Mouse (Mus musculus) midbrain, embryonic 13.5 days (tissue): ENCODE measurements around the gene Pfdn4. TPM values are rescaled to one million over a fixed set of nuclear protein-coding genes. Genes with fewer than 3 reads are reported as not detected.
"Not testable (repeated sequence)": the region's sequence is repeated elsewhere in the genome, so short reads cannot be mapped to it uniquely, and the experiment has no call there.

Experiments
- ATAC-seq: fragments of 200-750 bp; cut with Nextera tagmentation; 2 replicates; pipeline ENCODE4 v1.8.0; 2017; ENCODE audit warnings: mild to moderate bottlenecking, moderate TSS enrichment, moderate library complexity
- H3K27ac ChIP-seq: fragments of 300-500 bp; sonication (generic); 2 replicates; pipeline ENCODE4 v1.5.1; 2015; ENCODE audit warnings: inconsistent platforms, mild to moderate bottlenecking, moderate library complexity
- H3K27me3 ChIP-seq: fragments of 300-500 bp; sonication (generic); 2 replicates; pipeline ENCODE4 v1.6.1; 2015; ENCODE audit warnings: mild to moderate bottlenecking, inconsistent platforms
- H3K36me3 ChIP-seq: fragments of 300-500 bp; sonication (generic); 2 replicates; pipeline ENCODE4 v1.6.1; 2015; ENCODE audit warnings: mild to moderate bottlenecking, inconsistent platforms
- H3K4me1 ChIP-seq: fragments of 300-500 bp; sonication (generic); replicated peaks from 2 replicates; pipeline ENCODE4 v1.6.1; 2015; ENCODE audit warnings: inconsistent platforms
- H3K4me2 ChIP-seq: fragments of 300-500 bp; sonication (generic); replicated peaks from 2 replicates; pipeline ENCODE4 v1.6.1; 2015; ENCODE audit warnings: moderate library complexity, mild to moderate bottlenecking, inconsistent platforms
- H3K4me3 ChIP-seq: fragments of 300-500 bp; sonication (generic); replicated peaks from 2 replicates; pipeline ENCODE4 v1.5.1; 2015; ENCODE audit warnings: mild to moderate bottlenecking, inconsistent platforms
- H3K9ac ChIP-seq: fragments of 300-500 bp; sonication (generic); replicated peaks from 2 replicates; pipeline ENCODE4 v1.6.1; 2015; ENCODE audit warnings: mild to moderate bottlenecking, inconsistent platforms
- H3K9me3 ChIP-seq: fragments of 300-500 bp; sonication (generic); 2 replicates; pipeline ENCODE4 v1.6.1; 2016; ENCODE audit warnings: mild to moderate bottlenecking, inconsistent platforms
- WGBS: fragments of 180-500 bp; shearing (Covaris S2); methylation state at CpG from one replicate; pipeline ENCODE4 v1.1.7; 2015; 5-methylcytosine and 5-hydroxymethylcytosine counted together
- polyA plus RNA-seq: library from polyadenylated mRNA; unstranded; fragments of >200 nt; fragmentation: Nextera tagmentation; extraction: Ambion mirVana; gene quantifications from 2 replicates; pipeline ENCODE4 v1.2.1, GENCODE M21; 2015

Gene Pfdn4
- 127 and 147 TPM in 2 replicates for polyA plus RNA-seq

DNA sequence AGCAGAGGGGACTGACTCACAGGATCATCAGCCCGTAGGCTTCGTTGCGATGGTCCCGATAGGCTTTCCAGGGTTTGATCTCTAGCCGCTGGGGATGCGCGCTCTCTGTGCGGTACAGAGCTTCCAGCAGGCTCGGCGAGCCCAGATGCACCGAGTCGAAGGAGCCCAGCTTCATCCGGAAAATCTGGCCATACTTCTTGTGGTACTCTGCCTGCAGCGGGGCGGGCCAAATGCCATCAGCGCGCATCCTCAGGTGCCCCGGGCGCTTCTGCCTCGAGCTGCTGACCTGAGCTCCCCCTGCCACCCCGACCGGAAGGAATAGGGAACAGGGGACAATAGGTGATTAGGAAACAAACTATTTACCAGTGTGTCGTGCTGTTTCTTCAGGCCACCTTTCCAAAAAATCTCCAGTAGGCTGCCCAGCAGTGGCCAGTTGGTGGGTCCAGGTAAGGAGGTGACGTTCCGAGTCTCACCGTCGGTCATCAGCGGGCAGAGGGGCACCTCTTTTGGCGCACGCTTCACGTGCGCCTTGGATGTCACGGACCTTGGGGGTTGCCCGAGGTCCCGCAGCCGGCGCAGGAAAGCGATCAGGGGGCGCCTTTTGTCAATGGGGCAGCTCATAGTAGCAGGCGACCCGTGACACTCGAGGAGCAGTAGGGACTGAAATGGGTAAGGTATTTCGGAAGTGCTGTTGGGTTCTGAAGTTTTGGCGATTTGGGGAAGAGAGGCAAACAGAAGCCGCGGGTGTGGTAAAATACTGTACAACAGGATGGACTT lies at the start of gene Pfdn4:
Gene Pfdn4, plus strand, starts transcription at position 275 of the 777 bp plus-strand sequence.
- Histone ChIP-seq H3K9me3 (no peaks in the 10 kb centered on the region), H3K4me1 (peaks cover 28% of the 10 kb centered on the region), H3K9ac (0 out of 2 replicates have a peak within 1 kb of the TSS, but pooled peaks have one; percentile 39), H3K4me2 (peak within 1 kb of the TSS; percentile 57), H3K36me3 (no peaks in the 10 kb centered on the region), H3K4me3 (peak within 1 kb of the TSS; percentile 37), H3K27me3 (peaks cover 74% of the 10 kb centered on the region), H3K27ac (no peak within 1 kb of the TSS)
- ATAC-seq: 0 out of 2 replicates have a peak, but pooled peaks have one; percentile 17
- 1% methylated on average over 46 of the region's 46 CpGs for WGBS

DNA sequence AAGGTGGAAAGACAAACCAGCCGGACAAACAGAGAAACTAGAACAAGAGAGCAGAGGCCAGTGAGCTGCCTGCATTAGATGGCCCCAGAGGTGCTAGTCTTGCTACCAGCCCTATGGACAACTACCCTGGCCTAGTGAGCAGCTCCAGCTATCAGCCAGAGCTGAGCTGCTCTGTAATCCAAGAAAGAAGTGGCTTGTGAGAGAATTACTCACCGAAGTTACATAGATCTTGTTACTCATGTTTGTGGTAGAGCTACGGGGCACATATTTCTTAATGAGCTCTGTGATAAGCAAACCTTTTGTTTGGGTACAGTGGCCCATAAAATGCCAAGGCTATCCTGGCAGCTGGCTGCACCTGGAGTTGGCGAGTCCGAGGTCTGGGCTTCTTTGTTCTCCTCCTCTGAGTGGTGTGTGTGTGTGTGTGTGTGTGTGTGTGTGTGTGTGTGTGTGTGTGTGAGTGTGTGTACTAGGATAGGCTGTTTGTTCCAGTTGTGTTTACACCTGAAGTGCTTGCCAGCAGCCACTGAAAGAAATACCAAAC lies 49.3 kb upstream of the Pfdn4 start:
- H3K36me3 ChIP-seq: no peaks in the 10 kb centered on the region
- no peak overlapping the region for H3K4me3 ChIP-seq
- no peak overlapping the region for H3K4me2 ChIP-seq
- no peak overlapping the region for H3K27ac ChIP-seq
- H3K9ac ChIP-seq: no peak overlapping the region
- no peaks in the 10 kb centered on the region for H3K9me3 ChIP-seq
- no peaks in the 10 kb centered on the region; the same call in 1 of the 2 replicates for H3K4me1 ChIP-seq
- 0 out of 2 replicates have a peak, but pooled peaks cover 4% of the 10 kb centered on the region for H3K27me3 ChIP-seq
- 73% methylated on average over 5 of the region's 5 CpGs for WGBS
- ATAC-seq: no peak

DNA sequence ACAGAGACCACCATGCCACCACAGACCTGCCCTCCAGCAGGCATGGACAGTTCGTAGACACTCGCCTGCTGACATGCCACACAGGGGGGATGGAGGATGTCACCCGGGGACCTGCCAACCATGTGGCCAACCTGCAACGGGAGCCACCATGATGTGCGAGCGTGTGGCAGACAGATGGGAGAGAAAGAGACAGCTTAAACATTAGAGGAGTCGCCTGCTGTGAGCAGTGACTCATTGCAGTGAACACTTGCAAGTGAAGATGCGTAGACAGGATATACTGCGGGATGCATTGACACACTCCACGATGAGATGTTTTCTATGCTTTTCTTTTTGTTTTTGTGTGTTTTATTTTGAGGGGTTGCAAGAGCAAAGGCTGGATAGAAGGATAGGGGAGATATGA lies 48.6 kb upstream of the Pfdn4 start:
- WGBS: 75% methylated on average over 10 of the region's 10 CpGs
- no peak for ATAC-seq
- H3K27ac ChIP-seq: no peak overlapping the region

DNA sequence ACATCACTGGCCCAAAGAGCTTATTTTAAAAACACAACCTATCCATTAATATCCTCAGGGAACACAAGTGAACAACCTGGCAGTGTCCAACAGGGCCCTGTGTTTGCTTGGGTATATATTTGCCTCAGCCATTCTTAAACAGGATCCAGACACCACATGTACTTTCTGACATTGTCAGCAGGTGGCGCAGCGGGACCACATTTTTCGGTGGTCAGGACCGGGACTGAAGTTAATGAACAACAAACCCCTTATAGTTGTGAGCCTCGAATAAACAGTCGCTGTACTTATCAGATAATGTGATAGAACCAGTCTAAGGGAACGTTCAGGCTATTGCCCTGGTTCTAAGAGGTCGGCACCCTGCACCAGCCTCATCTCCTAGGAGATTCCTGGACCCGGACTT lies 45.3 kb upstream of the Pfdn4 start:
- H3K27me3 ChIP-seq: 0 out of 2 replicates have a peak, but pooled peaks cover 14% of the 10 kb centered on the region
- peak; percentile 58; the same call in 1 of the 2 replicates for ATAC-seq
- H3K4me3 ChIP-seq: no peak overlapping the region
- no peak overlapping the region for H3K27ac ChIP-seq
- no peaks in the 10 kb centered on the region; the same call in 1 of the 2 replicates for H3K4me1 ChIP-seq
- no peak overlapping the region for H3K9ac ChIP-seq
- H3K4me2 ChIP-seq: no peak overlapping the region
- no peaks in the 10 kb centered on the region for H3K9me3 ChIP-seq
- H3K36me3 ChIP-seq: no peaks in the 10 kb centered on the region
- WGBS: 12% methylated on average over 9 of the region's 9 CpGs

More for the DNA sequence above, 48.6 kb upstream of the Pfdn4 start:
- Histone ChIP-seq H3K9me3 (no peaks in the 10 kb centered on the region), H3K4me1 (no peaks in the 10 kb centered on the region; the same call in 1 of the 2 replicates), H3K4me3 (no peak overlapping the region), H3K27me3 (0 out of 2 replicates have a peak, but pooled peaks cover 9% of the 10 kb centered on the region), H3K4me2 (no peak overlapping the region), H3K9ac (no peak overlapping the region), H3K36me3 (no peaks in the 10 kb centered on the region)

DNA sequence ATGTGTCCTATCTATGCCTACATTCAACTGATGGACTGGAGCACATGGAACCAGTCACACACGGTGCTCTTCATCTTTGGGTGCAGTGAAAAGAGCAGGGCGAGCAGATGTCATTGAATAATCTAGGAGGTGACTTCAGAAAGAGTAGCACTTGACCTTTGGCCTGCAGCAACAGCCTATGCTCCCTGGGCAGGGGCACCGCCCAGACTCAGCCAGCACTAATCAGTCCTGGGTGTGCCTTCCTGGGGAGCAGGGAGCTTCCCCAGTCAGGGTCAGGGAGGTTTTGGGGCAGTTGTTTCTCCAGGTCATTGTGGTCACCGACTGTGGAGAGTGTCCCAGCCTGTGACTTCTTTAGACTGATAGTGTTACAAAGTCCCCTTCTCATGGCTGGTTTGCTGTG lies 42.4 kb upstream of the Pfdn4 start:
- 54% methylated on average over 3 of the region's 4 CpGs for WGBS
- H3K36me3 ChIP-seq, H3K27ac ChIP-seq, ATAC-seq, H3K9me3 ChIP-seq, H3K9ac ChIP-seq, H3K4me2 ChIP-seq, H3K4me1 ChIP-seq, H3K4me3 ChIP-seq: not testable (repeated sequence)
- H3K27me3 ChIP-seq: 0 out of 2 replicates have a peak, but pooled peaks cover 14% of the 10 kb centered on the region

DNA sequence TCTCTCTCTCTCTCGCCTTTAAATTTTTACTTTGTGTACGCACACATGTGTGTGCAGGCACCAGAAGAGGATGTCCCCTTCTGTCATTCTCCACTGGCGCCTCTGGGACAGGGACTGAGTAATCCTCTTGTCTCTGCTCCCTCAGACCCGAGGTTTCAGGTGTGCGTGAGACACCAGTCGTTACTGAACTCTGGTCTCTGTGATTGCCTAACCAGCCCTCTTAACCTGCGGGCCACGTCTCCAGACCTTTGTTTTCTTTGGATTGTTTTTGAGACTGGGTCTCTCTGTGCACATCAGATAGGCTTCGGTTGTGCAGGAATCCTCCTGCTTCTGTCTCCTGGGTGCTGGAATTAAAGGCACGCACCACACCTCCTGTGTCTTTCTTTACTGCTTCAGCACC lies 37.0 kb upstream of the Pfdn4 start:
- Histone ChIP-seq H3K4me1 (peaks cover 11% of the 10 kb centered on the region), H3K27me3 (0 out of 2 replicates have a peak, but pooled peaks cover 6% of the 10 kb centered on the region), H3K27ac (no peak overlapping the region), H3K9me3 (no peaks in the 10 kb centered on the region), H3K9ac (no peak overlapping the region), H3K4me2 (no peak overlapping the region), H3K4me3 (no peak overlapping the region), H3K36me3 (no peaks in the 10 kb centered on the region)
- 76% methylated on average over 10 of the region's 10 CpGs for WGBS
- no peak for ATAC-seq

DNA sequence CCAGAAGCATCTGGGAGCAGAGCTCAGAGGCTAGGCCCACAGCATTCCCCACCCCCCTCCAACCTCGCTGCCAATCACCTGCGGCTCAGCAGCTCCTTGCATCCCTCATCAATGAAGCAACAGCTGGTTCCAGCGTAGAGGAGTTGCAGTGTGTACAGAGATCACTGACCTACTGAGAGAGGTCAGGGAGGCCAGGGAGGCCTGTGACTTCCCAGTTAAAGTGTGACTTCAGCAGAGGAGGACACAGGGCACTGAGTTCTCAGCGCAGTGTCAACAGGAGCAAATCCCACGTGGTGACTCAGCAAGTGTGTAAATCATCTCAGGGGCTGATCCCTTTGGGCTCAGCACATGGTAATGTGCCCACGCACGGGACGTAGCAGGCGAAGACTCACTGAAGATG lies 36.4 kb upstream of the Pfdn4 start:
- no peaks in the 10 kb centered on the region for H3K9me3 ChIP-seq
- no peak overlapping the region for H3K27ac ChIP-seq
- 0 out of 2 replicates have a peak, but pooled peaks cover 6% of the 10 kb centered on the region for H3K27me3 ChIP-seq
- ATAC-seq: no peak
- peaks cover 11% of the 10 kb centered on the region for H3K4me1 ChIP-seq
- no peaks in the 10 kb centered on the region for H3K36me3 ChIP-seq
- no peak overlapping the region for H3K4me2 ChIP-seq
- H3K9ac ChIP-seq: no peak overlapping the region
- H3K4me3 ChIP-seq: no peak overlapping the region
- WGBS: 31% methylated on average over 9 of the region's 9 CpGs

DNA sequence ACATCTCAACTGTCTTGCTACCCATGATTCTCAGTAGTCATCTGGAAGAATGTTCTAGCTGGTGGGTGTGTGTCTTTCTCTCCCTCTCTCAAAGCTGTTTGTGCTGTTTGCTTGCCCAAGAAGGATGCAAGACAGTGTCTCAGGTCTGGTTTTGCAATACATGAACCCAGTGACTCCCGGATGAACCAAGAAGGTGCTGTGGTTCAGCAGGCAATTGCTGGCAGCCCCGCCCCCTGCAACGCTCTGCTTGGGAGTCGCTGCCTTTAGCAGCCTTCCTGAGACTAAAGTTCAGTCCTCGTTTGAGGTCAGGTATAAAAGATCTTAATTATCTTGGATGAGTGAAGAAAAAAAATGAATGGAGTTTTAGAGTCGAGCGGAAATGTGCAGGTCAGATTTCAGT lies 34.6 kb upstream of the Pfdn4 start:
- no peak for ATAC-seq
- Histone ChIP-seq H3K9me3 (no peaks in the 10 kb centered on the region), H3K4me3 (no peak overlapping the region), H3K27me3 (no peaks in the 10 kb centered on the region), H3K9ac (no peak overlapping the region), H3K4me2 (no peak overlapping the region), H3K36me3 (no peaks in the 10 kb centered on the region), H3K27ac (no peak overlapping the region), H3K4me1 (peaks cover 11% of the 10 kb centered on the region)
- 59% methylated on average over 7 of the region's 7 CpGs for WGBS

DNA sequence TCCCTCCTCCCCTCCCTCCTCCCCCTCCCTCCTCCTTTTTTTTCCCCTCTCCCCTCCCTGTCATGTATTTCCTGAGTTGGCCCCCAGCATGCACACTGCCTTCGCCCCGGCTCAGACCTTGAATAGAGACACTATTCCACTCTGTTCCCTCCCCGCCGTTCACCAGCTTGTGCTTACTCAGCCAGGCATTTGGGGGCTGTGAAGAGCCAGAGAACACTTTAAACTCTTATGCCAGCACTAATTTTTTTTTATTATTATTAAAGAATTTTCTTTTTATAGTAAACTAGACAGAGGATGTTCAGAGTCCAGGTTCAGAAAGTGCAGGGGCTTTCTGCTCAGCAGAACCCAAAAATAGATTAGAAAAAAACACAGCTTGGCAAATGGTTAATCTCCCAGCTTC lies 31.4 kb upstream of the Pfdn4 start:
- H3K9ac ChIP-seq: no peak overlapping the region
- H3K9me3 ChIP-seq: no peaks in the 10 kb centered on the region
- no peak for ATAC-seq
- no peaks in the 10 kb centered on the region for H3K36me3 ChIP-seq
- no peak overlapping the region for H3K4me2 ChIP-seq
- H3K4me1 ChIP-seq: peaks cover 10% of the 10 kb centered on the region
- H3K27me3 ChIP-seq: 0 out of 2 replicates have a peak, but pooled peaks cover 6% of the 10 kb centered on the region
- no peak overlapping the region for H3K4me3 ChIP-seq
- H3K27ac ChIP-seq: no peak overlapping the region
- WGBS: 53% methylated on average over 4 of the region's 4 CpGs

DNA sequence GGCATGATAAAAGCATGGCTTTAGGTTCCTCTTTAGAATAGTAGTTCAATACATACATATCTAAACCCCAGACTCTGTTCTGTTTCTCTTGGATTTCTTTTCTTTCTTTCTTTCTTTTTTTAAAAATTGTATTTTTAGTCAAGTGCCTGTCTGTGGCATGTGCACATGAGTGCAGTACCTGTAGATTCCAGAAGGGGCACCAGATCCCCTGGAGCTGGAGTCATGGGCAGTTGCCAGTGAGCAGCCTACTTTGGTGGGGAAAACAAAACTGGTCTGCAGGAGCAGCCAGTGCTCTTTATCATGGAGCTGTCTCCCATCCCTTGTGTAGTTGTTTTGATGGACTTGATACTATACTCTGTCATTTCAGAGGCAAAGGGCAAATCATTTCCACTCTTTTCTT lies 28.2 kb upstream of the Pfdn4 start:
- no peak for ATAC-seq
- peaks cover 6% of the 10 kb centered on the region; the same call in 1 of the 2 replicates for H3K4me1 ChIP-seq
- no peaks in the 10 kb centered on the region for H3K9me3 ChIP-seq
- H3K36me3 ChIP-seq: no peaks in the 10 kb centered on the region
- peaks cover 12% of the 10 kb centered on the region; the same call in 1 of the 2 replicates for H3K27me3 ChIP-seq
- no peak overlapping the region for H3K9ac ChIP-seq
- no peak overlapping the region for H3K27ac ChIP-seq
- H3K4me3 ChIP-seq: no peak overlapping the region
- H3K4me2 ChIP-seq: no peak overlapping the region

DNA sequence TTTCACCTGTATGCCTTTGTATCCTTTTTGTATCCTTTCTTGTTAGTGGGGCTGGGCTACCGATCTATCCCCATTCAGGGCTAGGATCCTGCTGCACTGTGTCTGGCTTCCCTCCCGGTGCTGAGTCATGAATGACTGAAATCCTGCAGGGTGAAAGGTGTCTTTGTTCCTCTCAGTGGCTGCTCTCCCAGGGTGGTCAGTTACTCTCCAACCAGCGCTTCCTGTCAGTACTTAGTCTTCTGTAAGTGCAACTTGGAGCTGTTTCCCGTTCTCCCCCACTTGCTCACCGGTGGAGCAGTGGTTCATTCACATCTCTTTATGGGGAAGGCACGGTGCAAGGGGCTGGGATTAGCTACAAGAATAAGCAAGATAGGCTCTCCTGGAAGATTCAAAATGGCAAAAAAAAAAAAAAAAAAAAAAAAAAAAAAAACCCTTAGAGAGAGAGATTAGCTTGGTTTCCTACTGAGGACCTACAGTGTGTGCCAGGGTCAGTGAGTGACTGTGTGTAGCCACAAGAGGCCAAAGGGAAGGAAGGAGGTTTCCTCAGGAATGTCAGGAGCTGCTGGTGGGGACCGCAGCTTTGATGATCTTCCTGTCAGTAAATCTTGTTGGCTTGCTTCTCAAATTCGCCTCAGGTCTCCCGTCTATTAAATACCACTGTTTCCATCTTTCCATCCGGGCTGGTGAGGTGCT lies 26.5 kb upstream of the Pfdn4 start:
- Histone ChIP-seq H3K9ac (no peak overlapping the region), H3K9me3 (no peaks in the 10 kb centered on the region), H3K27me3 (peaks cover 12% of the 10 kb centered on the region; the same call in 1 of the 2 replicates), H3K36me3 (no peaks in the 10 kb centered on the region), H3K4me3 (no peak overlapping the region), H3K4me1 (peaks cover 6% of the 10 kb centered on the region; the same call in 1 of the 2 replicates), H3K27ac (no peak overlapping the region), H3K4me2 (peak overlapping the region; percentile 19; the same call in 1 of the 2 replicates)
- no peak for ATAC-seq
- WGBS: 11% methylated on average over 10 of the region's 10 CpGs

DNA sequence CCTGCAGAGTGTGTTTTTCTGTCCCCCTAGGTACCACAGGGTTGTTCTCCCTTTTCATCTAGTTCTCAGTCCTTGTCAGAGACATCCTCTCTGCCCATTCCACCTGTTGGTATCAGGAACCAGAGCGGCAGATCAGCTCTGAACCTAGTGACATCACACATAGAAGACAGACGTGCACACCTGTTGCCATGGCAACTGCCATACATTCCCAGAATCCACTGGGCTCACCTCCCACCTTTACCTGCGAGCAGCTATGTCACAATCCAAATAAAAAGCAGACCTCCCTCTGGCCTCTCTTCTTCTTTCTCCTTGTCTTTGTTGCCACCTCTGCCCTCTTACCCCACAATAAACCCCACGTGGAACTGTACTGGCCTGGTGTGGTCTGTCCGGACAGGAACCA lies 25.6 kb upstream of the Pfdn4 start:
- WGBS: 82% methylated on average over 5 of the region's 5 CpGs
- Histone ChIP-seq H3K36me3 (no peaks in the 10 kb centered on the region), H3K4me1 (peaks cover 6% of the 10 kb centered on the region; the same call in 1 of the 2 replicates), H3K27me3 (peaks cover 12% of the 10 kb centered on the region; the same call in 1 of the 2 replicates), H3K4me3 (no peak overlapping the region), H3K27ac (no peak overlapping the region), H3K9ac (no peak overlapping the region), H3K9me3 (no peaks in the 10 kb centered on the region), H3K4me2 (no peak overlapping the region)
- ATAC-seq: no peak
